Mouse (Mus musculus): ENCODE data around the gene Glmp. TPM values are rescaled to one million over a fixed set of nuclear protein-coding genes. Genes with fewer than 3 reads are reported as not detected.

The Glmp gene
- total RNA-seq, 1 experiment from 2014 or later = 10.3 TPM

GRCm38 (mm10) chr3:88334029-88334658 lies 9.3 kb downstream of the Glmp start:
- ATAC-seq (replicated peaks in 1 of 2; ENCODE audit: insufficient read depth in 1 of 2, low FRiP score in 2 of 2, low TSS enrichment in 1 of 2, low read depth in 1 of 2, poor library complexity in 2 of 2, severe bottlenecking in 2 of 2) = no peak

- ATAC-seq (replicated peaks in 1 of 2; ENCODE audit: insufficient read depth in 1 of 2, low FRiP score in 2 of 2, low TSS enrichment in 1 of 2, low read depth in 1 of 2, poor library complexity in 2 of 2, severe bottlenecking in 2 of 2) = no peak
Measured at GRCm38 (mm10) chr3:88334902-88335435, 10.1 kb downstream of the Glmp start.

- ATAC-seq (replicated peaks in 1 of 2; ENCODE audit: insufficient read depth in 1 of 2, low FRiP score in 2 of 2, low TSS enrichment in 1 of 2, low read depth in 1 of 2, poor library complexity in 2 of 2, severe bottlenecking in 2 of 2) = peak; percentile 36 to 63
Measured at GRCm38 (mm10) chr3:88335436-88336053, 10.7 kb downstream of the Glmp start.

GRCm38 (mm10) chr3:88336058-88337013 lies 11.5 kb downstream of the Glmp start, which contains the start of the genes Tmem79 and Smg5:
Gene Tmem79 (minus strand): TSS chr3:88336148.
Gene Smg5 (plus strand): TSS chr3:88336260.
- peak; percentile 84 to 92 for ATAC-seq (replicated peaks in 1 of 2; ENCODE audit: insufficient read depth in 1 of 2, low FRiP score in 2 of 2, low TSS enrichment in 1 of 2, low read depth in 1 of 2, poor library complexity in 2 of 2, severe bottlenecking in 2 of 2)

- ATAC-seq (replicated peaks in 1 of 2; ENCODE audit: insufficient read depth in 1 of 2, low FRiP score in 2 of 2, low TSS enrichment in 1 of 2, low read depth in 1 of 2, poor library complexity in 2 of 2, severe bottlenecking in 2 of 2) = peak; percentile 13 to 46; a peak in 3 of 4 replicates
Measured at GRCm38 (mm10) chr3:88337367-88338020, 12.7 kb downstream of the Glmp start.

GRCm38 (mm10) chr3:88338316-88338715 lies 13.5 kb downstream of the Glmp start:
- peak in 1 of 2 experiments; percentile 23; a peak in 2 of 4 replicates for ATAC-seq (replicated peaks in 1 of 2; ENCODE audit: insufficient read depth in 1 of 2, low FRiP score in 2 of 2, low TSS enrichment in 1 of 2, low read depth in 1 of 2, poor library complexity in 2 of 2, severe bottlenecking in 2 of 2)

- no peak for ATAC-seq (replicated peaks in 1 of 2; ENCODE audit: insufficient read depth in 1 of 2, low FRiP score in 2 of 2, low TSS enrichment in 1 of 2, low read depth in 1 of 2, poor library complexity in 2 of 2, severe bottlenecking in 2 of 2)
Measured at GRCm38 (mm10) chr3:88339006-88339405, 14.2 kb downstream of the Glmp start.

- ATAC-seq (replicated peaks in 1 of 2; ENCODE audit: insufficient read depth in 1 of 2, low FRiP score in 2 of 2, low TSS enrichment in 1 of 2, low read depth in 1 of 2, poor library complexity in 2 of 2, severe bottlenecking in 2 of 2) = no peak
Measured at GRCm38 (mm10) chr3:88350732-88351131, 25.9 kb downstream of the Glmp start.

GRCm38 (mm10) chr3:88352907-88353306 lies 28.1 kb downstream of the Glmp start:
- ATAC-seq (replicated peaks in 1 of 2; ENCODE audit: insufficient read depth in 1 of 2, low FRiP score in 2 of 2, low TSS enrichment in 1 of 2, low read depth in 1 of 2, poor library complexity in 2 of 2, severe bottlenecking in 2 of 2) = no peak

- no peak for ATAC-seq (replicated peaks in 1 of 2; ENCODE audit: insufficient read depth in 1 of 2, low FRiP score in 2 of 2, low TSS enrichment in 1 of 2, low read depth in 1 of 2, poor library complexity in 2 of 2, severe bottlenecking in 2 of 2)
Measured at GRCm38 (mm10) chr3:88354396-88355165, 29.8 kb downstream of the Glmp start.

GRCm38 (mm10) chr3:88359584-88359983 lies 34.8 kb downstream of the Glmp start:
- no peak for ATAC-seq (replicated peaks in 1 of 2; ENCODE audit: insufficient read depth in 1 of 2, low FRiP score in 2 of 2, low TSS enrichment in 1 of 2, low read depth in 1 of 2, poor library complexity in 2 of 2, severe bottlenecking in 2 of 2)

GRCm38 (mm10) chr3:88359989-88360388 lies 35.2 kb downstream of the Glmp start:
- ATAC-seq (replicated peaks in 1 of 2; ENCODE audit: insufficient read depth in 1 of 2, low FRiP score in 2 of 2, low TSS enrichment in 1 of 2, low read depth in 1 of 2, poor library complexity in 2 of 2, severe bottlenecking in 2 of 2) = no peak

GRCm38 (mm10) chr3:88361096-88361495 lies 36.3 kb downstream of the Glmp start:
- peak; percentile 4 to 19; a peak in 1 of 4 replicates for ATAC-seq (replicated peaks in 1 of 2; ENCODE audit: insufficient read depth in 1 of 2, low FRiP score in 2 of 2, low TSS enrichment in 1 of 2, low read depth in 1 of 2, poor library complexity in 2 of 2, severe bottlenecking in 2 of 2)

GRCm38 (mm10) chr3:88361612-88362313 lies 36.9 kb downstream of the Glmp start:
- no peak for ATAC-seq (replicated peaks in 1 of 2; ENCODE audit: insufficient read depth in 1 of 2, low FRiP score in 2 of 2, low TSS enrichment in 1 of 2, low read depth in 1 of 2, poor library complexity in 2 of 2, severe bottlenecking in 2 of 2)

GRCm38 (mm10) chr3:88363700-88364099 lies 38.9 kb downstream of the Glmp start:
- no peak for ATAC-seq (replicated peaks in 1 of 2; ENCODE audit: insufficient read depth in 1 of 2, low FRiP score in 2 of 2, low TSS enrichment in 1 of 2, low read depth in 1 of 2, poor library complexity in 2 of 2, severe bottlenecking in 2 of 2)

GRCm38 (mm10) chr3:88364337-88364736 lies 39.5 kb downstream of the Glmp start, which contains the start of gene Paqr6:
Gene Paqr6 (plus strand): TSS chr3:88364584.
- no peak for ATAC-seq (replicated peaks in 1 of 2; ENCODE audit: insufficient read depth in 1 of 2, low FRiP score in 2 of 2, low TSS enrichment in 1 of 2, low read depth in 1 of 2, poor library complexity in 2 of 2, severe bottlenecking in 2 of 2)
